Mouse (Mus musculus) lung, postnatal 0 days (tissue): ENCODE results near the gene Hist1h3g. TPM values are rescaled to one million over a fixed set of nuclear protein-coding genes. Genes with fewer than 3 reads are reported as not detected.
"Not testable (repeated sequence)": the region's sequence is repeated elsewhere in the genome, so short reads cannot be mapped to it uniquely, and the experiment has no call there.

Source experiments
- ATAC-seq: fragments of 200-750 bp; cut with Nextera tagmentation; 2 replicates; pipeline ENCODE4 v1.8.0; 2017; ENCODE audit warnings: moderate library complexity
- DNase-seq: peaks from one replicate; pipeline ENCODE4 v3.0.0-alpha.2; 2016; ENCODE audit warnings: low spot score
- H3K27ac ChIP-seq: fragments of 300-500 bp; sonication (generic); 2 replicates; pipeline ENCODE4 v1.5.1; 2014; ENCODE audit warnings: antibody characterized with exemption, mild to moderate bottlenecking, low read length, mixed read lengths
- H3K27me3 ChIP-seq: fragments of 300-500 bp; sonication (generic); replicated peaks from 2 replicates; pipeline ENCODE4 v1.6.1; 2014; ENCODE audit warnings: low read length, mixed read lengths; ENCODE audit not compliant: insufficient read depth
- H3K36me3 ChIP-seq: fragments of 300-500 bp; sonication (generic); 2 replicates; pipeline ENCODE4 v1.6.1; 2014; ENCODE audit warnings: low read length, mixed read lengths; ENCODE audit not compliant: insufficient read depth
- H3K4me1 ChIP-seq: fragments of 300-500 bp; sonication (generic); 2 replicates; pipeline ENCODE4 v1.6.1; 2014; ENCODE audit warnings: antibody characterized with exemption, low read depth, low read length, mixed read lengths; ENCODE audit not compliant: insufficient read depth
- H3K4me2 ChIP-seq: fragments of 300-500 bp; sonication (generic); replicated peaks from 2 replicates; pipeline ENCODE4 v1.6.1; 2014; ENCODE audit warnings: low read depth, mild to moderate bottlenecking, low read length, moderate library complexity, mixed read lengths
- H3K4me3 ChIP-seq: fragments of 300-500 bp; sonication (generic); 2 replicates; pipeline ENCODE4 v1.5.1; 2014; ENCODE audit warnings: low read depth, low read length
- H3K9ac ChIP-seq: fragments of 300-500 bp; sonication (generic); replicated peaks from 2 replicates; pipeline ENCODE4 v1.6.1; 2014; ENCODE audit warnings: low read depth, mild to moderate bottlenecking
- H3K9me3 ChIP-seq: fragments of 300-500 bp; sonication (generic); 2 replicates; pipeline ENCODE4 v1.6.1; 2016; ENCODE audit warnings: low read length, mixed read lengths
- CTCF ChIP-seq: IDR thresholded peaks from 2 replicates; pipeline ENCODE4 v1.5.1; 2016; ENCODE audit warnings: antibody characterized with exemption, mild to moderate bottlenecking
- EP300 ChIP-seq: IDR thresholded peaks from 2 replicates; pipeline ENCODE4 v1.6.1; 2016; ENCODE audit warnings: antibody characterized with exemption, mild to moderate bottlenecking, control low read depth
- WGBS: fragments of 180-500 bp; shearing (Covaris S2); extraction: QIAGEN DNeasy Blood & Tissue Kit; methylation state at CpG from one replicate; pipeline ENCODE4 v1.1.7; 2014; 5-methylcytosine and 5-hydroxymethylcytosine counted together
- polyA plus RNA-seq: library from polyadenylated mRNA; unstranded; fragments of >200 nt; fragmentation: Nextera tagmentation; extraction: Ambion mirVana; gene quantifications from 2 replicates; pipeline ENCODE4 v1.2.1, GENCODE M21; 2015

Gene Hist1h3g
- 0.30 and 0.80 TPM in 2 replicates for polyA plus RNA-seq

DNA sequence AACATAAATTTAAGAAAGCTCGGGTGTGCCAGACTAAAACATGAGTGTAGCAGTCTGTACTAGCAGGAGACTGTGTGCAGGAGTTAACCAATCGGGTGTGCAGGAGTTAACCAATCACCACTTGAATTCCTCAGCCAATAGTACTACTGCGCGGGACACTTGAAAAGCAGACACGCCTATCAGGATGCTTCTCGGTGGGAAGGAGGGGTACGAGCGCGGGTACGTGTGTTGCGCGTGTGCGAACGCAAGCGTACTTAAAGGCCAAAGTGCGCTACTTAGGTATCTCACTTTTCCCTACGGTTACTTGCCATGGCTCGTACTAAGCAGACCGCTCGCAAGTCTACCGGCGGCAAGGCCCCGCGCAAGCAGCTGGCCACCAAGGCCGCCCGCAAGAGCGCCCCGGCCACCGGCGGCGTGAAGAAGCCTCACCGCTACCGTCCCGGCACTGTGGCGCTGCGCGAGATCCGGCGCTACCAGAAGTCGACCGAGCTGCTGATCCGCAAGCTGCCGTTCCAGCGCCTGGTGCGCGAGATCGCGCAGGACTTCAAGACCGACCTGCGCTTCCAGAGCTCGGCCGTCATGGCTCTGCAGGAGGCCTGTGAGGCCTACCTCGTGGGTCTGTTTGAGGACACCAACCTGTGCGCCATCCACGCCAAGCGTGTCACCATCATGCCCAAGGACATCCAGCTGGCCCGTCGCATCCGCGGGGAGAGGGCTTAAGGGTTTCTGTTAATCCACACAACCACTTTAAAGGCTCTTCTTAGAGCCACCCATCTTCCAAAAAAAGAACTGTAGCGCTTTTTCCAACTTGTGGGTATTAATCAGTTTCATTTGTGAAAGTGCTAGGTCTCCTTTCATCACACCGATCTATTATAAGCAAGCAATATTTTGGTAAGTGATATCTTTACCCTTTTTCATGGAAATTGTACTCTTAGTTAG, at the start of gene Hist1h3g:
Gene Hist1h3g (plus strand): TSS at position 286 of the 939 bp plus-strand sequence.
- Histone ChIP-seq H3K27ac (peak within 1 kb of the TSS; percentile 3; the same call in 1 of the 2 replicates), H3K4me1 (peaks cover 21% of the 10 kb centered on the region; the same call in 1 of the 2 replicates), H3K4me2 (peak within 1 kb of the TSS; percentile 76), H3K4me3 (peak within 1 kb of the TSS; percentile 41)
- H3K9me3 ChIP-seq, H3K27me3 ChIP-seq, H3K9ac ChIP-seq, H3K36me3 ChIP-seq: not testable (repeated sequence)
- WGBS, result under 1% methylated on average over 45 of the region's 62 CpGs
- ATAC-seq (peak; percentile 73), DNase-seq (peak; percentile 97)

DNA sequence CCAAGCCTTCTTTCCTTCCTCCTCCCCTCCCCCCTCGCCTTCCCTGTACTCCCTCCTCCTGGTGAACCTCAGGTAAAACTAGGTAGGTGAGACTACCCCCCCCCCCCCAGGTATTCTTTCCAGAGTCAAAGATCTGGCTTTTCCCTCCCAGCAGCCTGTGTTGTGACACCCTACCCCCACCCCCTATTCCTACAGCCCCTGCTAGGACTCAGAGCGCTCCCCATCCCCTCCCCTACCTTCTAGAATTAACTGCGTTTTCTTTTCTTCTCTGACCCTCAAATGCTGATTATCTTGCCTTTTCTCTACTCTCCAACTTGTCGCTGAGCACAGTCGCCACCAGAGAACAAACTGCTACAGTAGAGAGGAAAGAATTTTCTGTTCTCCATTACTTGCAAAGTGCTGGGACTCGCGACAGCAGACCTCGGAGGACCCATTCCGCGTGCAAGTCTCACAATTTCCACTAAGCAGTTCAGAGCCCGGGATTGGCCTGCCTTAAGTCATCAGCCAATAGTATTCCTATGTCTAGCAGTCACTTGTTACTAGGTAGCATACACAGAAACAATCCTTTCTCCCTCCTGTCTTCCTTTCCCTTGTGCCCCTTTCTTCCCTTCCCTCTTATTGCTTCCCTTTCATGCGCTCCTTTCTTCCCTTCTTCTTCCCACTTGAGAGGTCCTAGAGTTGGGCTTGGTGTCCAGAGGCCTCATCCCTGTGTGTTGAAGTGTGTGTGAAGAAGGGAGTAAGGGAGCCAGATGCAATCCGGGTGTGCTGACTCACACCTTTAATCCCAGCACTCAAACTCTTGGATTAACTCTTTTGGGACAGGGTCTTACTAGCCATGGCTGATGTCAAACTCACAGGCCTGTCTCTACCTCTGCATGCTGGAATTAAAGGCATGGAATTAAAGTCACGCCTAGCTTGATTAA, 46.6 kb upstream of the Hist1h3g start, which contains the start of gene Btn2a2:
Gene Btn2a2 (minus strand): TSS at position 458 of the 923 bp plus-strand sequence.
- TF ChIP-seq CTCF, result no peak
- TF ChIP-seq EP300, result no peak
- peak within 1 kb of the TSS; percentile 44 for H3K4me2 ChIP-seq
- no peaks in the 10 kb centered on the region for H3K36me3 ChIP-seq
- WGBS, result 4% methylated on average over 13 of the region's 14 CpGs
- peak; percentile 95 for DNase-seq
- no peaks in the 10 kb centered on the region for H3K27me3 ChIP-seq
- no peak within 1 kb of the TSS for H3K27ac ChIP-seq
- no peaks in the 10 kb centered on the region for H3K4me1 ChIP-seq
- H3K9ac ChIP-seq, result no peak within 1 kb of the TSS
- peak within 1 kb of the TSS; percentile 20 for H3K4me3 ChIP-seq
- peak; percentile 99 for ATAC-seq
- no peaks in the 10 kb centered on the region for H3K9me3 ChIP-seq

DNA sequence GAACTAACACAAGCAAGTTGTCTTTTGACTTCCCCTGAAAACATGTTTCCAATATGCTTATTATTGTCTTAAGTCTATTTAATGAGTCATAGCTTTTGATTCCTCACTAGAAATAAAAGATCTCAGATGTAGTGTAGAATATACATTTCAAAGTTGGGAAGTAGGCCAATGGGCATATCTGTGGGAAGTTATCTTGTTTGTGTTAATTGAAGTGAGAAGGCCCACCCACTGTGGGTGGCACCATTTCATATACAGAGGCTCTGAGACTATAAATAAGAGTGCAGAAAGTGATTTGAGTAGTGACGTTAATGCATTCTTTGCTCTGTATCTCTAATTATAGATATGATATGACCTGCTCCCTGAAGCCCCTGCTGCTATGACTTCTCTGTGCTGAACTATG, 44.4 kb upstream of the Hist1h3g start:
- Histone ChIP-seq H3K9ac (no peak overlapping the region), H3K36me3 (no peaks in the 10 kb centered on the region), H3K4me2 (no peak overlapping the region), H3K9me3 (no peaks in the 10 kb centered on the region), H3K27ac (no peak overlapping the region), H3K27me3 (no peaks in the 10 kb centered on the region), H3K4me3 (no peak overlapping the region), H3K4me1 (no peaks in the 10 kb centered on the region)
- 72% methylated on average over 1 of the region's 1 CpGs for WGBS
- ATAC-seq, result no peak
- no peak for DNase-seq
- TF ChIP-seq EP300 (no peak), CTCF (no peak)

DNA sequence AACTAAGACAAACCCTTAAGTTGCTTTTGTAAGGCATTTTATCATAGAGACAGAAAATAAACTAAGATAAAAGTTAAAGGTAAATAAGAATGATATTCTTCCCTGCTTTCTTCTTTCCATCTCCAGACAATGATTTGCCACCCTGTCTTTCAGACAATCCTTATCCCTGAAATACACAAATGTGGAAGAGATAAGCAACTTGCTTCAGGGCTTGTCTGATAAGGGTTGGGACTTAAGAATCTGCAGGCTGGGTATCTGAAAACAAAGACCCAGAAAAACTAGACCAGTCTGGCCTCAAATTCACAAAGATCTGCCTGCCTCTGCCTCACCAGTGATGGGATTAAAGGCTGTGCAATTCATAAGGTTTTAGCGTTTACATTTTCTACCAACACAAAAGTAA, 44.0 kb upstream of the Hist1h3g start:
- H3K36me3 ChIP-seq, result no peaks in the 10 kb centered on the region
- H3K4me2 ChIP-seq, result no peak overlapping the region
- no peaks in the 10 kb centered on the region for H3K4me1 ChIP-seq
- ATAC-seq (no peak), DNase-seq (no peak)
- TF ChIP-seq EP300 (no peak), CTCF (no peak)
- H3K4me3 ChIP-seq, result no peak overlapping the region
- no peaks in the 10 kb centered on the region for H3K27me3 ChIP-seq
- H3K9ac ChIP-seq, result no peak overlapping the region
- WGBS, result 12% methylated on average over 1 of the region's 1 CpGs
- H3K9me3 ChIP-seq, result no peaks in the 10 kb centered on the region
- no peak overlapping the region for H3K27ac ChIP-seq

DNA sequence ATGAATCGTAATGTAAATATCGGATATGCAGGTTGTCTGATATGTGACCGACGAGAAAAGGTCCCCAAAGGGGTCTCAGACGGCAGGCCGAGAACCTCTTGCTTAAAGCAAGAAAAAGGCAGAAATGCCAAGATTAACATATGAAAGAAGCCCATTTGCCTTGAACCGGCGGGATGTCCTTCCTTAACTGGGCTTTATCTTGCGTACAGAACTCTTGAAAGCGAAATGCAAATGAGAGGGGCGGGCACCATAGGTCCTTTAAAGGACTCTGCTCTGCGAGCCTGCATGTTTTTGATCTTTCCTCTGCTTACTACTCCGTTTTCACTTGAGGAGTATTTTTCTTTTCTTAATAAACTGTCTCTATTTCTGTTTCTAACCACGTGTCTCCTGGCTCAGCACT, 43.2 kb upstream of the Hist1h3g start:
- Histone ChIP-seq H3K27me3 (no peaks in the 10 kb centered on the region), H3K4me2 (peak overlapping the region; percentile 35), H3K9me3 (no peaks in the 10 kb centered on the region), H3K4me1 (peaks cover under 1% of the 10 kb centered on the region; the same call in 1 of the 2 replicates), H3K9ac (no peak overlapping the region), H3K4me3 (peak overlapping the region; percentile 17; the same call in 1 of the 2 replicates), H3K27ac (no peak overlapping the region), H3K36me3 (no peaks in the 10 kb centered on the region)
- DNase-seq (no peak), ATAC-seq (no peak)
- TF ChIP-seq CTCF (no peak), EP300 (no peak)
- WGBS, result 14% methylated on average over 14 of the region's 14 CpGs

DNA sequence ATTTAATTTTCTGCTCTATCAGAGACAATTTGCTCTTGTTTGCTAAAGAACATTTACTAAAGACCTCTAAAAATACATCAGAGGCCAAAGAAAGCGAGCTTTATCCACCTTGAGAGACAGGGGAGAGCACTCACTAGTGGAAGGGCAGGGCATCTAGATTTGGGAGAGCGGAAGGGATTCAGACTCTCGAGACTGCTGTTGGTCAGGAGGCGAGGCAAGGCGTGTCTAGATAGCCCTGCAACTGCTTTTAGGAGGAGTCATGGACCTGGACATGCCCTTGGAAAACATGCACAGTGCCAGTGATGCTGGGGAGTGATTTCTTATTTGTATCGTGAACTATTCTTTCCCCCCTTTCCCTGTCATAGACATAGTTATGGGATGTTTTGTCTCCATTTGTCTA, 39.7 kb upstream of the Hist1h3g start:
- Histone ChIP-seq H3K4me2 (no peak overlapping the region), H3K36me3 (no peaks in the 10 kb centered on the region), H3K4me3 (no peak overlapping the region), H3K9ac (no peak overlapping the region), H3K4me1 (peaks cover 9% of the 10 kb centered on the region; the same call in 1 of the 2 replicates), H3K9me3 (no peaks in the 10 kb centered on the region), H3K27ac (no peak overlapping the region), H3K27me3 (no peaks in the 10 kb centered on the region)
- 84% methylated on average over 6 of the region's 6 CpGs for WGBS
- ATAC-seq, result no peak
- no peak for DNase-seq
- no peak for TF ChIP-seq EP300
- no peak for TF ChIP-seq CTCF
